Mouse (Mus musculus): ENCODE measurements at regions not wholly inside any gene's neighbourhood (a gene's known extent, or its start where the extent isn't known, plus 50 kb on each side); places are given as distances from the start of the nearest gene placed in this dataset.

DNA sequence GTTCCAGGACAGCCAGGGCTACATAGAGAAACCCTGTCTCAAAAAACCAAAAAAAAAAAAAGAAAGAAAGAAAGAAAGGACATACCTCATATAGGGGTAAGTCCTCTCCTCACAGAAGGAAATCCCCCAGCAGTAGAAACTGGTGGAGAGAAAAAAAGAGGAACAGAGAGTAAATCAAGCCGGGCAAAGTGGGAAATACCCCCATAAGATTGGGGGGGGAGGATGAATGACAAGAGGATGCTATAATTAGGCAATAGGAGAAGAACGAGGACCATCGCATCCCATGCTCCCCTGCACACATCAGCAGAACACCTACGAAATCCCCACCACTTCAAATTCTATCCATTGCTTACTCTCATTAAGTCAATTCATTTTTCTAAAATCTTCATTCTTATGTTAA lies 211.1 kb upstream of the Jarid2 start:
- Histone ChIP-seq H3K4me1 (peaks cover 20% of the 10 kb centered on the region), H3K9me3 (no peaks in the 10 kb centered on the region), H3K4me3 (no peak overlapping the region), H3K4me2 (replicated peaks) (no peak overlapping the region), H3K27ac (no peak overlapping the region), H3K36me3 (no peaks in the 10 kb centered on the region), H3K27me3 (no peaks in the 10 kb centered on the region), H3K9ac (no peak overlapping the region)
- ATAC-seq (ENCODE audit: insufficient number of reproducible peaks, insufficient read depth, low FRiP score, low TSS enrichment) = no peak
- 80% methylated on average over 4 of the region's 4 CpGs for WGBS

DNA sequence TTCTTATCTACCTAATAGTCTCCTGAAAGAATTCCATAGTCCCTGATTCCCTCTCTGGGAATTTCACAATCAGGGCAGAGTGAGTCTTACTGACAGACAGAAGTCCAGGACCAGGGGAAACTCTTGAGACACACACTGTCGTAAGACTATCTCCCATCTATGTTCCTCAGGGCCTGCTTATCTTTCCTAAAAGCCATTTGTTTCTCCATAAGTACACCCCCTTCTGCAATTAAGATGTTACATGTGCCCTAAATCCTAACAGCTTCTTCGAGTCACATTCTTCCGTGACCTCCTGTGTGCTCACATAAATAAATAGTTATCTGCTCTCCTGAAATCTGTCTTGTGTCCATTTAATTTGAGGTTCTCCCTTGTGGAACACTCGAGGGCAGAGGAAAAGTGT lies 205.8 kb upstream of the Jarid2 start:
- Histone ChIP-seq H3K36me3 (no peaks in the 10 kb centered on the region), H3K9ac (no peak overlapping the region), H3K4me1 (no peaks in the 10 kb centered on the region), H3K9me3 (no peaks in the 10 kb centered on the region), H3K4me2 (replicated peaks) (no peak overlapping the region), H3K4me3 (no peak overlapping the region), H3K27me3 (no peaks in the 10 kb centered on the region), H3K27ac (no peak overlapping the region)
- 71% methylated on average over 4 of the region's 4 CpGs for WGBS
- no peak for ATAC-seq (ENCODE audit: insufficient number of reproducible peaks, insufficient read depth, low FRiP score, low TSS enrichment)

DNA sequence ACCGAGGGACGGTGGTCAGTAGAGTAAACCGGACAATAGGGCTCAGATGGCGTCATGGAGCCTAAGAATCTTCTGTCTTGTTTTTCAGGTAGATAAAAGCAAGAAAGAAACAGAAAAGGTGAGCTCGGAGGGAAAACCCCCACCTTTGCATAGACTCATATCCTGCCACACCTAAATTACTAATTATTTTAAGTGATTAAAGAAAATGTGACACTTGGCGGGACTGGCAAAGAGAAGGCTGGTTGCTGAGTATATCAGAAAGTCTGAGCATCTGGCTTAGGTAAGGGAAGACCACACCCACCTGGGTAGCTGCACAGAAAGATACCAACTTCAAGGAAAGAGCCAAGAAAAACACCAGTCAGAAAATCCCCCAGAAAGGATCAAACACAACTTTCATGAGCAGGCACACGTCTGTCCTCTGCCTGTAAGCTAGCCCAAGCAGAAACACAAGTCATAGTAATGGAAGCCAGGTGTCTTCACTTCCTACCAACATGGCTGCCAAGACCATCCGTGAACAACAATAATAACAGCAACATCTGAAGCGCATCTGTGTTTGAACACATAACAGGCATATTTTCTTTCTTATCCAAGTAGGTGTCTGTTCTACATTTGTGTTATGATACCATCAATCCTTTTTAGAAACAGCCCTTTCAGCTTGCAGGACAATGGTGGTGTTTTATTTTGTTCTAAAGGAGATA lies 198.3 kb upstream of the Jarid2 start:
- Histone ChIP-seq H3K27me3 (no peaks in the 10 kb centered on the region), H3K27ac (no peak overlapping the region), H3K9me3 (no peaks in the 10 kb centered on the region), H3K4me2 (replicated peaks) (no peak overlapping the region), H3K36me3 (no peaks in the 10 kb centered on the region), H3K4me3 (no peak overlapping the region), H3K9ac (no peak overlapping the region), H3K4me1 (peaks cover 9% of the 10 kb centered on the region; the same call in 1 of the 2 replicates)
- 70% methylated on average over 9 of the region's 9 CpGs for WGBS
- ATAC-seq (ENCODE audit: insufficient number of reproducible peaks, insufficient read depth, low FRiP score, low TSS enrichment) = no peak

DNA sequence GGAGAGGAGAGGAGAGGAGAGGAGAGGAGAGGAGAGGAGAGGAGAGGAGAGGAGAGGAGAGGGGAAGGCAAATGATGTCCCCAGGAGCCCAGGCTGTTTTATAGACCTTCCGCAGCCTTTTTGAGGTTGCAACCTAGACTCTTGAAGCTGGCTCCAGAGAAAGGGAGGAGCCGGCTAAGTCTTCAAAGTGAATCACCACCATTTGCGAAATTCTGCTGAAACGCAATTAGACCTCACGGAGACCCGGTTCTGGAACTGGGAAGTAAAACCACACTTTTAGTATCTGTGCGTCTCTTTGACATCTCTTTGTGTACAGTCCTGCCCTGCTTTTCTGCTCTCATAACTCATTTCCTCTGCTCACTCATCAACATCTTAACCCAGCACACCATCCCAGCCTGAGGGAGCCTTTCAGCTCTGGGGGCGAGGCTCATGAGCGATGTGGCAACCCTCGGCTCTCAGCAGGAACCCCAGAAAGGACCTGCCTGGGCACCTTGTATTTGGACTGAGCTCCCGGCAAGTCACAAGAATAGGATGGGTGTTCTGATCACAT lies 196.6 kb upstream of the Jarid2 start:
- WGBS = 82% methylated on average over 11 of the region's 11 CpGs
- ATAC-seq (ENCODE audit: insufficient number of reproducible peaks, insufficient read depth, low FRiP score, low TSS enrichment) = no peak
- Histone ChIP-seq H3K9ac (no peak overlapping the region), H3K27me3 (no peaks in the 10 kb centered on the region), H3K36me3 (no peaks in the 10 kb centered on the region), H3K9me3 (no peaks in the 10 kb centered on the region), H3K27ac (no peak overlapping the region), H3K4me1 (peaks cover 9% of the 10 kb centered on the region; the same call in 1 of the 2 replicates), H3K4me3 (no peak overlapping the region), H3K4me2 (replicated peaks) (no peak overlapping the region)

DNA sequence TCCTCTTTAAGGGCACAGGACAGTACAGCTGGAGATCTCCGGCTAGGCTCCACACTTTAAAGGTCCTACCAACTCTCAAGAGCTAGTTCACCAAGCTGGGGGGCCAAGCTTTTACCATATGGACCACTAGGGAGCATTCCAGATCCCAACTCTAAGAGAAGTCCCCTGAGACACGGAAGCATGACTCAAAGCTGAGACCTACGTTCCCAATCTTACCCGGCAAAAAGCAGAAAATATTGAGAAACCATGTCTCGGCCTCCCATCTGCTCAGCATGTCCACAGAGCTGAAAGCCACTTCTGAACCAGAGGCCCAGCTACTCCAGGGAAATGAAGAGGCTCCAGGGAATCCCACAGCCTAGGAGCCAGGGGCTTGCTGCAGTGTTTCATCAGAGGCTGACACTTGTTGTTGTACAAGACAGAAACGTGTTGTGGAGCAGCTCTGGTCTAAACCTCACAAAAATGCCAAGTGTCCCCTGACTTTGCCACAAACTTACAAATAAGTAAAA lies 194.6 kb upstream of the Jarid2 start:
- ATAC-seq (ENCODE audit: insufficient number of reproducible peaks, insufficient read depth, low FRiP score, low TSS enrichment) = no peak
- Histone ChIP-seq H3K4me2 (replicated peaks) (no peak overlapping the region), H3K27ac (no peak overlapping the region), H3K9me3 (no peaks in the 10 kb centered on the region), H3K9ac (no peak overlapping the region), H3K36me3 (no peaks in the 10 kb centered on the region), H3K27me3 (no peaks in the 10 kb centered on the region), H3K4me1 (peaks cover 9% of the 10 kb centered on the region; the same call in 1 of the 2 replicates), H3K4me3 (no peak overlapping the region)
- 86% methylated on average over 6 of the region's 6 CpGs for WGBS

DNA sequence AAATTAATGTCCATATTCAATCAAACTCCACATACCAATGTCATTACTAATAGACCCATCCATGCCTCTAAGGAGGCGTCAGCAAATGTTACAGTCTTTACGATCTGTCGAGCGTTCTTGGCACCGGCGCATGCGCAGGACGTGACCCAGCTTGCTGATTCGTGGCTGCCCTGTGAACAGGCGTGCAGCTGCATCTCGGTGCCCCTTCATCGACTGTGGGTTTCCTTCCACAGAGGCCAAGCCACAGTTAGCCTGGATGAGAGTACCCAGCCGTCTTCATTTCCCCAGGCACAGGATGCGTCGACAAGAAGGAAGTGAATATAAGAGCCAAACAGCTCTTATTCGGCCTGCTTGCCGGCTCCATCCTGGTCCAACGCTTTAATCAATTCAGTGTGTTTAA lies 193.8 kb upstream of the Jarid2 start:
- ATAC-seq (ENCODE audit: insufficient number of reproducible peaks, insufficient read depth, low FRiP score, low TSS enrichment) = no peak
- H3K9me3 ChIP-seq = no peaks in the 10 kb centered on the region
- H3K36me3 ChIP-seq = no peaks in the 10 kb centered on the region
- WGBS = 56% methylated on average over 18 of the region's 18 CpGs
- no peak overlapping the region for H3K4me3 ChIP-seq
- H3K4me1 ChIP-seq = peaks cover 9% of the 10 kb centered on the region; the same call in 1 of the 2 replicates
- H3K4me2 ChIP-seq (replicated peaks) = no peak overlapping the region
- H3K9ac ChIP-seq = no peak overlapping the region
- H3K27ac ChIP-seq = no peak overlapping the region
- H3K27me3 ChIP-seq = no peaks in the 10 kb centered on the region

DNA sequence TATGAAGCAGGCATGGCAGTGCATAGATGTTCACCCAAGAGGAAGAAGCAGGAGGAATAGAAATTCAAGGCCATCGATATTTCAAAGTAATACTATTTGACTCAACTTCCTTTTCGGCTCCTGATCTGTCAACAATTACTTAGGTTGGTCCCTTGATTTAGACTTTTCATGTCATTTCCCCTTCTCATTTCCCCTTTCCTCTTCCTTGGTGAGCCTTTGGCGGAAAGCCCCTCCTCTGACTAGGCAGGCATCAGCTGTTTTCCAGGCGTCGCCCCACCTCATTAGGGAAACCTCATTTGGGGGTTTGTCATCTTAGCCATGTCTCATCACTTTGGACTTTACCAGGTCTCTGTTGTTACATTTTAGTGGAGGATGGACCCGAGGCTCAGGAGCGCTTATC lies 191.0 kb upstream of the Jarid2 start:
- Histone ChIP-seq H3K36me3 (no peaks in the 10 kb centered on the region), H3K4me1 (peaks cover 4% of the 10 kb centered on the region; the same call in 1 of the 2 replicates), H3K4me3 (no peak overlapping the region), H3K27ac (no peak overlapping the region), H3K4me2 (replicated peaks) (no peak overlapping the region), H3K9ac (no peak overlapping the region), H3K9me3 (no peaks in the 10 kb centered on the region), H3K27me3 (no peaks in the 10 kb centered on the region)
- no peak for ATAC-seq (ENCODE audit: insufficient number of reproducible peaks, insufficient read depth, low FRiP score, low TSS enrichment)
- 95% methylated on average over 7 of the region's 7 CpGs for WGBS

DNA sequence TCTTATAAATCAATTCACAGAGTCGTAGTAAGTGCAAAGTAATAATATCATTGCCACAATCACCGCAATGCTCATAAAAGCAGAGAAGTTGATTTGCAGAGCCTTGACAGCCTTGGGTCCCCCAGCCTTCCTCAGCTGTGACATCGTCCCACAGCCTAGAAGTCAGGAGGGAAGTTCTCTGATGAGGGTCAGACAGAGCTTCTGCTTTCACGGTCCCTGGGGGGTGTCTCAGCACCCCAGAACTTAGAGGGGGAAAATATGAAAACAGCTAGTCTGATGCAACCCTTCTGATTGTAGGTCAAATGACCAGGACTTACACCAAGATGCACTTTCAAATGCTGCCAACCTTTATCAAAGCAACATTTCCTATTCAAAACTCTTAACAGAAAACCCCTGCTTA lies 188.9 kb upstream of the Jarid2 start:
- no peak overlapping the region for H3K4me3 ChIP-seq
- no peak overlapping the region for H3K9ac ChIP-seq
- ATAC-seq (ENCODE audit: insufficient number of reproducible peaks, insufficient read depth, low FRiP score, low TSS enrichment) = no peak
- no peaks in the 10 kb centered on the region for H3K27me3 ChIP-seq
- H3K9me3 ChIP-seq = no peaks in the 10 kb centered on the region
- H3K36me3 ChIP-seq = no peaks in the 10 kb centered on the region
- 89% methylated on average over 4 of the region's 4 CpGs for WGBS
- no peak overlapping the region for H3K27ac ChIP-seq
- H3K4me1 ChIP-seq = peaks cover 3% of the 10 kb centered on the region; the same call in 1 of the 2 replicates
- no peak overlapping the region for H3K4me2 ChIP-seq (replicated peaks)

DNA sequence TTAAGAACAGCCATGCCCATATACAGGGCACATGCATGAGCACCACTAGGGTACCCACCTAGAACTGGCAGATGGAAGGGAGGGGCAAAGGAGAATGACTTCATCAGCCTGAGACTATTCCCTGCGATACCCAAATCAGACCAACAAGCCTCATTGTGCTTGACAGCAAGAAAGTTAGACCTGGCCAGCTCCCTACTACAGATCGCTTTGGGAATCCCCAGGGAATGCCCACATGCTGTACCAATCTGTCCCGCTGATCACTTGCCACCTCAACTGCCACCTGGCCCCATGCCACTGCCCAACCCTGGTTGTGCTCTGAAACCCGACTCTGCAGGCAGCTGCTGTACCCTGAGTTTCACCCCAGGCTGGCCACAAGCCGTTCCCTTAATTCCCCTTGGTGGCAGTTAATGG lies 188.0 kb upstream of the Jarid2 start:
- Histone ChIP-seq H3K9ac (no peak overlapping the region), H3K4me3 (no peak overlapping the region), H3K9me3 (no peaks in the 10 kb centered on the region), H3K4me1 (no peaks in the 10 kb centered on the region), H3K4me2 (replicated peaks) (no peak overlapping the region), H3K27me3 (no peaks in the 10 kb centered on the region), H3K36me3 (no peaks in the 10 kb centered on the region), H3K27ac (no peak overlapping the region)
- 58% methylated on average over 5 of the region's 5 CpGs for WGBS
- no peak for ATAC-seq (ENCODE audit: insufficient number of reproducible peaks, insufficient read depth, low FRiP score, low TSS enrichment)

DNA sequence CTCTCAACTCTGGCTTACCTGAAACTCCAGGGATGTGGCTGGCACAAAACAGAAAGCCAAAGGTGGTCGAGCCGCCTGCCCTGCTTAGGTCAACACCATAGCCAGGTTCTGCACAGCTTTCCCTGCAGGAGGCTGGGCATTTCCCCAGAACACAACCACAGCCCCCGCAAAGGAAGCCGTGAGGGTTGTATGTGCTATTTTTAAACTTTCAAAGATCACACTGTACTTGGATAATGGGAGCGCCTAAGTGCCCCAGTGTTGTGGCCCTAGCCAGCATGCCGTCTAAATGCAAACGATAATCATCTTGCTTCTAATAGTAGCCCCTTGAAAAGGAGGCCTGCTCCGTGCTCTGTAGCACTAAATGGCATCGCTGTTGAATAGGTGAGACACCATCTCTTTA lies 184.5 kb upstream of the Jarid2 start:
- Histone ChIP-seq H3K9me3 (peaks cover 4% of the 10 kb centered on the region; the same call in 1 of the 2 replicates), H3K4me2 (replicated peaks) (no peak overlapping the region), H3K9ac (no peak overlapping the region), H3K27me3 (no peaks in the 10 kb centered on the region), H3K27ac (no peak overlapping the region), H3K36me3 (no peaks in the 10 kb centered on the region), H3K4me1 (no peaks in the 10 kb centered on the region), H3K4me3 (no peak overlapping the region)
- WGBS = 85% methylated on average over 9 of the region's 9 CpGs
- ATAC-seq (ENCODE audit: insufficient number of reproducible peaks, insufficient read depth, low FRiP score, low TSS enrichment) = no peak

DNA sequence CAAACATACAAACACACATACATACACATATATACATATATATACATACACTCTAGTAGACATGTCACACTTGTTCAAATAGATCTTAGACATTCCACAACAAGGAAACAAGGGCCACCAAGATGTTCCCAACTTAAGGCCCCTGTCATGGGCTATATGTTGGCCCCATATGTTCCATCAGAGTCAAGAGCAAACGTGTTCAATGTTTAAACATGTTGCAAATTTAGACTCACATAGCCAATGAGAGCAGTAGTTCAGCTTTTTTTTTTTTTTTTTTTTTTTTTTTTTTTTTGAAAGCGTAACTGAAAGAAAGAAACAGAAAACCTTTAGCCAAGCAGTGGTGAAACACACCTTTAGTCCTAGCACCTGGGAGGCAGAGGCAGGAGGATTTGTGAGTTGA lies 183.0 kb upstream of the Jarid2 start:
- no peak overlapping the region for H3K4me3 ChIP-seq
- 76% methylated on average over 2 of the region's 2 CpGs for WGBS
- H3K27ac ChIP-seq = no peak overlapping the region

DNA sequence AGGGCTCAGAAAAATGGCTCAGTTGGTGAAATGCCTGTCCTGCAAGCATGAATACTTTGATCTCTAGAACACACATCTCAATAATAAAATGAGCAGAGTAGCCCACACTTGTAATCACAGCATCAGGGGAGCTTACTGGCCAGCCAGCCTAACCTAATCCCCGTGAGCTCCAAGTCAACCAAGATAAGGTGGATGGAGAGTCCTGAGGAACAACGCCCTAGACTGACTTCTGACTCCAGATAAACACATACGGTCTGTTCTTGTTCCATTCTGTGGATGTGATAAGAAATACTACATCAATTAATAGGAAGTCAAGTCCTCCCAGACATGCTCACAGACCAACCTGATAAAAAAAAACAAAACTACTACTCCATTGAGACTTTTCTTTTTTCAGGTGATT lies 180.4 kb upstream of the Jarid2 start:
- Histone ChIP-seq H3K36me3 (no peaks in the 10 kb centered on the region), H3K27ac (no peak overlapping the region), H3K4me2 (replicated peaks) (no peak overlapping the region), H3K4me1 (no peaks in the 10 kb centered on the region), H3K27me3 (no peaks in the 10 kb centered on the region), H3K9ac (no peak overlapping the region), H3K9me3 (peaks cover 4% of the 10 kb centered on the region; the same call in 1 of the 2 replicates), H3K4me3 (no peak overlapping the region)
- no peak for ATAC-seq (ENCODE audit: insufficient number of reproducible peaks, insufficient read depth, low FRiP score, low TSS enrichment)
- 85% methylated on average over 3 of the region's 3 CpGs for WGBS

More for the DNA sequence above, 183.0 kb upstream of the Jarid2 start:
- Histone ChIP-seq H3K4me1 (no peaks in the 10 kb centered on the region), H3K4me2 (replicated peaks) (no peak overlapping the region), H3K27me3 (no peaks in the 10 kb centered on the region), H3K36me3 (no peaks in the 10 kb centered on the region), H3K9me3 (peaks cover 4% of the 10 kb centered on the region; the same call in 1 of the 2 replicates), H3K9ac (no peak overlapping the region)
- no peak for ATAC-seq (ENCODE audit: insufficient number of reproducible peaks, insufficient read depth, low FRiP score, low TSS enrichment)

Measured in embryonic facial prominence, embryonic 12.5 days (tissue).